Mouse (Mus musculus) liver, embryonic 15.5 days (tissue): ENCODE results near the gene Tenm4. TPM values are rescaled to one million over a fixed set of nuclear protein-coding genes. Genes with fewer than 3 reads are reported as not detected.

Experiments
- ATAC-seq: fragments of 200-750 bp; cut with Nextera tagmentation; 2 replicates; pipeline ENCODE4 v1.8.0; 2017; ENCODE audit warnings: moderate number of reproducible peaks, mild to moderate bottlenecking, moderate library complexity; ENCODE audit not compliant: insufficient read depth
- H3K27ac ChIP-seq: fragments of 300-500 bp; sonication (generic); replicated peaks from 2 replicates; pipeline ENCODE4 v1.5.1; 2015; ENCODE audit warnings: mild to moderate bottlenecking, inconsistent platforms
- H3K27me3 ChIP-seq: fragments of 300-500 bp; sonication (generic); 2 replicates; pipeline ENCODE4 v1.6.1; 2015; ENCODE audit warnings: mild to moderate bottlenecking, inconsistent platforms
- H3K36me3 ChIP-seq: fragments of 300-500 bp; sonication (generic); replicated peaks from 2 replicates; pipeline ENCODE4 v1.6.1; 2015; ENCODE audit warnings: moderate library complexity, mild to moderate bottlenecking, inconsistent platforms
- H3K4me1 ChIP-seq: fragments of 300-500 bp; sonication (generic); replicated peaks from 2 replicates; pipeline ENCODE4 v1.6.1; 2015; ENCODE audit warnings: inconsistent platforms
- H3K4me2 ChIP-seq: fragments of 300-500 bp; sonication (generic); 2 replicates; pipeline ENCODE4 v1.6.1; 2015; ENCODE audit warnings: moderate library complexity, mild to moderate bottlenecking, inconsistent platforms
- H3K4me3 ChIP-seq: fragments of 300-500 bp; sonication (generic); replicated peaks from 2 replicates; pipeline ENCODE4 v1.5.1; 2015; ENCODE audit warnings: mild to moderate bottlenecking, inconsistent platforms
- H3K9ac ChIP-seq: fragments of 300-500 bp; sonication (generic); 2 replicates; pipeline ENCODE4 v1.6.1; 2015; ENCODE audit warnings: moderate library complexity, mild to moderate bottlenecking, inconsistent platforms
- H3K9me3 ChIP-seq: fragments of 300-500 bp; sonication (generic); replicated peaks from 2 replicates; pipeline ENCODE4 v1.6.1; 2016; ENCODE audit warnings: inconsistent platforms
- WGBS: fragments of 180-500 bp; shearing (Covaris S2); methylation state at CpG from one replicate; pipeline ENCODE4 v1.1.7; 2015; ENCODE audit warnings: mixed read lengths; ENCODE audit not compliant: insufficient replicate concordance; 5-methylcytosine and 5-hydroxymethylcytosine counted together
- polyA plus RNA-seq: library from polyadenylated mRNA; unstranded; fragments of >200 nt; fragmentation: Nextera tagmentation; extraction: Ambion mirVana; gene quantifications from 2 replicates; pipeline ENCODE4 v1.2.1, GENCODE M21; 2015

Gene Tenm4
- polyA plus RNA-seq, 1 experiment from 2014 or later = 0.69 TPM

- Histone ChIP-seq H3K4me3 (no peak overlapping the region), H3K9ac (no peak overlapping the region), H3K9me3 (no peaks in the 10 kb centered on the region), H3K36me3 (no peaks in the 10 kb centered on the region), H3K27me3 (no peaks in the 10 kb centered on the region), H3K4me2 (no peak overlapping the region), H3K4me1 (no peaks in the 10 kb centered on the region), H3K27ac (no peak overlapping the region)
- no peak for ATAC-seq
Observed at GRCm38 (mm10) chr7:96262182-96262581, 91.1 kb downstream of the Tenm4 start.

GRCm38 (mm10) chr7:96265941-96266340, 94.9 kb downstream of the Tenm4 start:
- Histone ChIP-seq H3K4me3 (no peak overlapping the region), H3K27ac (no peak overlapping the region), H3K36me3 (no peaks in the 10 kb centered on the region), H3K9ac (no peak overlapping the region), H3K4me2 (no peak overlapping the region), H3K27me3 (no peaks in the 10 kb centered on the region), H3K4me1 (no peaks in the 10 kb centered on the region), H3K9me3 (no peaks in the 10 kb centered on the region)
- ATAC-seq = no peak
- 71% methylated on average over 1 of the region's 1 CpGs for WGBS

GRCm38 (mm10) chr7:96267266-96267665, 96.2 kb downstream of the Tenm4 start:
- no peaks in the 10 kb centered on the region for H3K4me1 ChIP-seq
- ATAC-seq = no peak
- H3K9me3 ChIP-seq = no peaks in the 10 kb centered on the region
- WGBS = 39% methylated on average over 6 of the region's 6 CpGs
- no peaks in the 10 kb centered on the region for H3K36me3 ChIP-seq
- no peaks in the 10 kb centered on the region for H3K27me3 ChIP-seq
- no peak overlapping the region for H3K27ac ChIP-seq
- H3K4me3 ChIP-seq = no peak overlapping the region
- H3K9ac ChIP-seq = no peak overlapping the region
- no peak overlapping the region for H3K4me2 ChIP-seq

GRCm38 (mm10) chr7:96270684-96271083, 99.6 kb downstream of the Tenm4 start:
- Histone ChIP-seq H3K36me3 (no peaks in the 10 kb centered on the region), H3K4me1 (no peaks in the 10 kb centered on the region), H3K27ac (no peak overlapping the region), H3K27me3 (no peaks in the 10 kb centered on the region), H3K4me2 (no peak overlapping the region), H3K9me3 (no peaks in the 10 kb centered on the region), H3K9ac (no peak overlapping the region), H3K4me3 (no peak overlapping the region)
- no peak for ATAC-seq
- WGBS = 61% methylated on average over 4 of the region's 4 CpGs

GRCm38 (mm10) chr7:96272068-96272467, 101.0 kb downstream of the Tenm4 start:
- Histone ChIP-seq H3K9ac (no peak overlapping the region), H3K4me2 (no peak overlapping the region), H3K4me1 (no peaks in the 10 kb centered on the region), H3K27ac (no peak overlapping the region), H3K9me3 (no peaks in the 10 kb centered on the region), H3K27me3 (no peaks in the 10 kb centered on the region), H3K4me3 (no peak overlapping the region), H3K36me3 (no peaks in the 10 kb centered on the region)
- no peak for ATAC-seq
- WGBS = 49% methylated on average over 3 of the region's 3 CpGs

GRCm38 (mm10) chr7:96274486-96274885, 103.4 kb downstream of the Tenm4 start:
- Histone ChIP-seq H3K27me3 (no peaks in the 10 kb centered on the region), H3K4me1 (no peaks in the 10 kb centered on the region), H3K4me3 (no peak overlapping the region), H3K27ac (no peak overlapping the region), H3K9ac (no peak overlapping the region), H3K36me3 (no peaks in the 10 kb centered on the region), H3K9me3 (no peaks in the 10 kb centered on the region), H3K4me2 (no peak overlapping the region)
- ATAC-seq = no peak
- 53% methylated on average over 2 of the region's 2 CpGs for WGBS

GRCm38 (mm10) chr7:96277550-96277949, 106.5 kb downstream of the Tenm4 start:
- Histone ChIP-seq H3K4me3 (no peak overlapping the region), H3K27ac (no peak overlapping the region)
- 69% methylated on average over 10 of the region's 10 CpGs for WGBS

GRCm38 (mm10) chr7:96278378-96278777, 107.3 kb downstream of the Tenm4 start:
- no peaks in the 10 kb centered on the region for H3K4me1 ChIP-seq
- no peaks in the 10 kb centered on the region for H3K9me3 ChIP-seq
- no peaks in the 10 kb centered on the region for H3K36me3 ChIP-seq
- ATAC-seq = no peak
- WGBS = 61% methylated on average over 11 of the region's 11 CpGs
- no peak overlapping the region for H3K27ac ChIP-seq
- no peaks in the 10 kb centered on the region for H3K27me3 ChIP-seq
- no peak overlapping the region for H3K4me3 ChIP-seq
- no peak overlapping the region for H3K9ac ChIP-seq
- no peak overlapping the region for H3K4me2 ChIP-seq

More at GRCm38 (mm10) chr7:96277550-96277949, 106.5 kb downstream of the Tenm4 start:
- Histone ChIP-seq H3K9me3 (no peaks in the 10 kb centered on the region), H3K4me2 (no peak overlapping the region), H3K4me1 (no peaks in the 10 kb centered on the region), H3K36me3 (no peaks in the 10 kb centered on the region), H3K27me3 (no peaks in the 10 kb centered on the region), H3K9ac (no peak overlapping the region)
- ATAC-seq = no peak

GRCm38 (mm10) chr7:96280795-96281194, 109.7 kb downstream of the Tenm4 start:
- H3K4me1 ChIP-seq = no peaks in the 10 kb centered on the region
- H3K9me3 ChIP-seq = no peaks in the 10 kb centered on the region
- WGBS = 60% methylated on average over 4 of the region's 4 CpGs
- H3K27ac ChIP-seq = no peak overlapping the region
- no peak overlapping the region for H3K4me3 ChIP-seq
- no peak overlapping the region for H3K9ac ChIP-seq
- H3K27me3 ChIP-seq = no peaks in the 10 kb centered on the region
- ATAC-seq = no peak
- no peaks in the 10 kb centered on the region for H3K36me3 ChIP-seq
- H3K4me2 ChIP-seq = no peak overlapping the region

- Histone ChIP-seq H3K4me2 (no peak overlapping the region), H3K9ac (no peak overlapping the region), H3K4me3 (no peak overlapping the region), H3K27ac (no peak overlapping the region), H3K27me3 (no peaks in the 10 kb centered on the region), H3K36me3 (no peaks in the 10 kb centered on the region), H3K4me1 (no peaks in the 10 kb centered on the region), H3K9me3 (no peaks in the 10 kb centered on the region)
- ATAC-seq = no peak
- WGBS = 72% methylated on average over 2 of the region's 2 CpGs
Observed at GRCm38 (mm10) chr7:96290576-96290975, 119.5 kb downstream of the Tenm4 start.

GRCm38 (mm10) chr7:96295959-96296358, 124.9 kb downstream of the Tenm4 start:
- Histone ChIP-seq H3K4me3 (no peak overlapping the region), H3K27ac (no peak overlapping the region), H3K27me3 (no peaks in the 10 kb centered on the region), H3K4me2 (no peak overlapping the region), H3K9ac (no peak overlapping the region), H3K36me3 (no peaks in the 10 kb centered on the region), H3K9me3 (no peaks in the 10 kb centered on the region), H3K4me1 (no peaks in the 10 kb centered on the region)
- WGBS = 59% methylated on average over 5 of the region's 5 CpGs
- no peak for ATAC-seq

GRCm38 (mm10) chr7:96300826-96301397, 129.9 kb downstream of the Tenm4 start:
- H3K4me1 ChIP-seq = no peaks in the 10 kb centered on the region
- no peaks in the 10 kb centered on the region for H3K36me3 ChIP-seq
- no peak overlapping the region for H3K4me2 ChIP-seq
- WGBS = 62% methylated on average over 8 of the region's 8 CpGs
- no peak overlapping the region for H3K27ac ChIP-seq
- no peak for ATAC-seq
- H3K4me3 ChIP-seq = no peak overlapping the region
- H3K9ac ChIP-seq = no peak overlapping the region
- no peaks in the 10 kb centered on the region for H3K9me3 ChIP-seq
- H3K27me3 ChIP-seq = no peaks in the 10 kb centered on the region
